Mouse (Mus musculus) kidney, postnatal 0 days (tissue): ENCODE results near the gene Klhl12. TPM values are rescaled to one million over a fixed set of nuclear protein-coding genes. Genes with fewer than 3 reads are reported as not detected.
"Not testable (repeated sequence)": the region's sequence is repeated elsewhere in the genome, so short reads cannot be mapped to it uniquely, and the experiment has no call there.

Source experiments
- ATAC-seq: fragments of 200-750 bp; cut with Nextera tagmentation; replicated peaks from 2 replicates; pipeline ENCODE4 v1.8.0; 2017; ENCODE audit warnings: low read depth, moderate number of reproducible peaks, moderate TSS enrichment, moderate library complexity; ENCODE audit not compliant: low FRiP score
- DNase-seq: peaks from one replicate; pipeline ENCODE4 v3.0.0-alpha.2; 2016; ENCODE audit warnings: low spot score
- H3K27ac ChIP-seq: fragments of 300-500 bp; sonication (generic); 2 replicates; pipeline ENCODE4 v1.5.1; 2014; ENCODE audit warnings: mild to moderate bottlenecking
- H3K27me3 ChIP-seq: fragments of 300-500 bp; sonication (generic); 2 replicates; pipeline ENCODE4 v1.6.1; 2014; ENCODE audit warnings: low read length, mixed read lengths; ENCODE audit not compliant: insufficient read depth
- H3K36me3 ChIP-seq: fragments of 300-500 bp; sonication (generic); 2 replicates; pipeline ENCODE4 v1.6.1; 2014; ENCODE audit warnings: low read length, mixed read lengths; ENCODE audit not compliant: insufficient read depth
- H3K4me1 ChIP-seq: fragments of 300-500 bp; sonication (generic); replicated peaks from 2 replicates; pipeline ENCODE4 v1.6.1; 2014; ENCODE audit warnings: antibody characterized with exemption, low read length, mixed read lengths; ENCODE audit not compliant: insufficient read depth
- H3K4me2 ChIP-seq: fragments of 300-500 bp; sonication (generic); 2 replicates; pipeline ENCODE4 v1.6.1; 2014; ENCODE audit warnings: mild to moderate bottlenecking, low read length, moderate library complexity, mixed read lengths
- H3K4me3 ChIP-seq: fragments of 300-500 bp; sonication (generic); replicated peaks from 2 replicates; pipeline ENCODE4 v1.5.1; 2014; ENCODE audit warnings: low read depth, low read length
- H3K9ac ChIP-seq: fragments of 300-500 bp; sonication (generic); 2 replicates; pipeline ENCODE4 v1.6.1; 2014; ENCODE audit warnings: low read depth, low read length
- H3K9me3 ChIP-seq: fragments of 300-500 bp; sonication (generic); replicated peaks from 2 replicates; pipeline ENCODE4 v1.6.1; 2016; ENCODE audit warnings: low read length, inconsistent platforms, mixed read lengths
- CTCF ChIP-seq: IDR thresholded peaks from 2 replicates; pipeline ENCODE4 v1.5.1; 2016; ENCODE audit warnings: antibody characterized with exemption, low read depth, mild to moderate bottlenecking, moderate library complexity
- WGBS: fragments of 180-500 bp; shearing (Covaris S2); extraction: QIAGEN DNeasy Blood & Tissue Kit; methylation state at CpG from one replicate; pipeline ENCODE4 v1.1.7; 2014; 5-methylcytosine and 5-hydroxymethylcytosine counted together
- polyA plus RNA-seq: library from polyadenylated mRNA; unstranded; fragments of >200 nt; fragmentation: Nextera tagmentation; extraction: Ambion mirVana; gene quantifications from 2 replicates; pipeline ENCODE4 v1.2.1, GENCODE M21; 2015

Klhl12 gene
- polyA plus RNA-seq, 1 experiment from 2014 or later = 17.8 TPM

- ATAC-seq = no peak
Measured at GRCm38 (mm10) chr1:134423911-134424310, 31.4 kb upstream of the Klhl12 start.

GRCm38 (mm10) chr1:134426289-134426688 lies 29.0 kb upstream of the Klhl12 start:
- Histone ChIP-seq H3K4me2 (no peak overlapping the region), H3K4me3 (no peak overlapping the region), H3K36me3 (peaks cover 68% of the 10 kb centered on the region), H3K9ac (no peak overlapping the region), H3K4me1 (no peaks in the 10 kb centered on the region), H3K27me3 (no peaks in the 10 kb centered on the region), H3K27ac (no peak overlapping the region), H3K9me3 (no peaks in the 10 kb centered on the region)
- 88% methylated on average over 5 of the region's 5 CpGs for WGBS
- ATAC-seq = no peak
- TF ChIP-seq CTCF = no peak
- no peak for DNase-seq

More at GRCm38 (mm10) chr1:134423911-134424310, 31.4 kb upstream of the Klhl12 start:
- Histone ChIP-seq H3K4me1 (peaks cover 12% of the 10 kb centered on the region; the same call in 1 of the 2 replicates), H3K4me3 (no peak overlapping the region), H3K9ac (no peak overlapping the region), H3K27me3 (no peaks in the 10 kb centered on the region), H3K9me3 (no peaks in the 10 kb centered on the region), H3K27ac (no peak overlapping the region), H3K36me3 (peaks cover 51% of the 10 kb centered on the region), H3K4me2 (no peak overlapping the region)
- TF ChIP-seq CTCF = no peak
- DNase-seq = no peak
- 66% methylated on average over 10 of the region's 10 CpGs for WGBS

GRCm38 (mm10) chr1:134433002-134433401 lies 22.3 kb upstream of the Klhl12 start:
- ATAC-seq (no peak), DNase-seq (no peak)
- Histone ChIP-seq H3K27ac (no peak overlapping the region), H3K9ac (no peak overlapping the region), H3K4me3 (no peak overlapping the region), H3K9me3 (no peaks in the 10 kb centered on the region), H3K36me3 (peaks cover 35% of the 10 kb centered on the region; the same call in 1 of the 2 replicates), H3K4me1 (no peaks in the 10 kb centered on the region), H3K27me3 (no peaks in the 10 kb centered on the region), H3K4me2 (no peak overlapping the region)
- 73% methylated on average over 10 of the region's 10 CpGs for WGBS
- TF ChIP-seq CTCF = no peak

- Histone ChIP-seq H3K27ac (no peak overlapping the region), H3K4me2 (no peak overlapping the region), H3K36me3 (peaks cover 31% of the 10 kb centered on the region; the same call in 1 of the 2 replicates), H3K9me3 (no peaks in the 10 kb centered on the region), H3K4me3 (no peak overlapping the region), H3K4me1 (no peaks in the 10 kb centered on the region), H3K27me3 (no peaks in the 10 kb centered on the region), H3K9ac (no peak overlapping the region)
- DNase-seq = no peak
- ATAC-seq = no peak
- no peak for TF ChIP-seq CTCF
- WGBS = 83% methylated on average over 4 of the region's 4 CpGs
Measured at GRCm38 (mm10) chr1:134433473-134433872, 21.9 kb upstream of the Klhl12 start.

GRCm38 (mm10) chr1:134435414-134435813 lies 19.9 kb upstream of the Klhl12 start:
- H3K4me2 ChIP-seq = no peak overlapping the region
- peak; percentile 65 for DNase-seq
- peaks cover 17% of the 10 kb centered on the region; the same call in 1 of the 2 replicates for H3K36me3 ChIP-seq
- WGBS = 31% methylated on average over 4 of the region's 4 CpGs
- TF ChIP-seq CTCF = peak; percentile 59; the same call in 1 of the 2 replicates
- no peak overlapping the region for H3K27ac ChIP-seq
- no peak overlapping the region for H3K4me3 ChIP-seq
- no peaks in the 10 kb centered on the region for H3K4me1 ChIP-seq
- no peaks in the 10 kb centered on the region for H3K9me3 ChIP-seq
- H3K27me3 ChIP-seq = no peaks in the 10 kb centered on the region
- ATAC-seq = no peak
- H3K9ac ChIP-seq = no peak overlapping the region

- H3K36me3 ChIP-seq = no peaks in the 10 kb centered on the region
- no peak for ATAC-seq
- no peak overlapping the region for H3K4me2 ChIP-seq
- 84% methylated on average over 6 of the region's 6 CpGs for WGBS
- no peak for DNase-seq
- H3K9me3 ChIP-seq = no peaks in the 10 kb centered on the region
- no peak overlapping the region for H3K4me3 ChIP-seq
- H3K27me3 ChIP-seq = no peaks in the 10 kb centered on the region
- H3K27ac ChIP-seq = no peak overlapping the region
- no peaks in the 10 kb centered on the region for H3K4me1 ChIP-seq
- TF ChIP-seq CTCF = no peak
- H3K9ac ChIP-seq = no peak overlapping the region
Measured at GRCm38 (mm10) chr1:134440437-134440836, 14.9 kb upstream of the Klhl12 start.

- not testable (repeated sequence) for H3K9me3 ChIP-seq, H3K4me1 ChIP-seq, ATAC-seq, H3K4me3 ChIP-seq, DNase-seq, H3K36me3 ChIP-seq, H3K27ac ChIP-seq, H3K27me3 ChIP-seq, H3K9ac ChIP-seq, H3K4me2 ChIP-seq
- WGBS = 91% methylated on average over 6 of the region's 10 CpGs
Measured at GRCm38 (mm10) chr1:134441737-134442136, 13.6 kb upstream of the Klhl12 start.
